Mouse (Mus musculus) thymus, adult 2 months (tissue): ENCODE data around the gene Tctex1d1. TPM values are rescaled to one million over a fixed set of nuclear protein-coding genes. Genes with fewer than 3 reads are reported as not detected.

Experiments
- DNase-seq: peaks from one replicate; pipeline ENCODE4 v3.0.0; 2021
- H3K27ac ChIP-seq: fragments of 200-500 bp; 2 replicates; pipeline ENCODE4 v1.5.1; 2012; ENCODE audit warnings: low read length, control low read depth; ENCODE audit not compliant: control insufficient read depth, insufficient read depth
- H3K27me3 ChIP-seq: fragments of 200-500 bp; 2 replicates; pipeline ENCODE4 v1.6.1; 2012; ENCODE audit warnings: mild to moderate bottlenecking, low read length, moderate library complexity, mixed read lengths; ENCODE audit not compliant: control insufficient read depth, insufficient read depth
- H3K36me3 ChIP-seq: fragments of 200-500 bp; 2 replicates; pipeline ENCODE4 v1.6.1; 2012; ENCODE audit warnings: mild to moderate bottlenecking, low read length, moderate library complexity; ENCODE audit not compliant: control insufficient read depth, insufficient read depth
- H3K4me1 ChIP-seq: fragments of 200-500 bp; replicated peaks from 2 replicates; pipeline ENCODE4 v1.6.1; 2012; ENCODE audit warnings: low read length; ENCODE audit not compliant: control insufficient read depth, insufficient read depth
- H3K4me3 ChIP-seq: fragments of 200-500 bp; 2 replicates; pipeline ENCODE4 v1.5.1; 2012; ENCODE audit warnings: mild to moderate bottlenecking, low read length, control low read depth, moderate library complexity; ENCODE audit not compliant: control insufficient read depth, insufficient read depth
- CTCF ChIP-seq: fragments of 200-500 bp; IDR thresholded peaks from 2 replicates; pipeline ENCODE4 v1.5.1; 2012; ENCODE audit warnings: mild to moderate bottlenecking, control low read depth, low read length, moderate library complexity, borderline replicate concordance; ENCODE audit not compliant: control insufficient read depth, poor library complexity, insufficient read depth; ENCODE audit errors: extremely low read depth
- POLR2A ChIP-seq: fragments of 200-500 bp; IDR thresholded peaks from 2 replicates; pipeline ENCODE4 v1.6.1; 2012; ENCODE audit warnings: mild to moderate bottlenecking, low read length, control low read depth, moderate library complexity; ENCODE audit not compliant: control insufficient read depth, poor library complexity, insufficient read depth; ENCODE audit errors: extremely low read depth
- WGBS: fragments of 180-500 bp; shearing (Covaris S2); methylation state at CpG from one replicate; pipeline ENCODE4 v1.1.7; 2018; 5-methylcytosine and 5-hydroxymethylcytosine counted together
- polyA plus RNA-seq: library from polyadenylated mRNA; depleted of rRNA; stranded (reverse); fragments of >200 nt; gene quantifications from 2 replicates; pipeline ENCODE4 v1.2.3, GENCODE M21; 2012

Tctex1d1 gene
- polyA plus RNA-seq, 1 experiment, result 18.1 TPM

DNA sequence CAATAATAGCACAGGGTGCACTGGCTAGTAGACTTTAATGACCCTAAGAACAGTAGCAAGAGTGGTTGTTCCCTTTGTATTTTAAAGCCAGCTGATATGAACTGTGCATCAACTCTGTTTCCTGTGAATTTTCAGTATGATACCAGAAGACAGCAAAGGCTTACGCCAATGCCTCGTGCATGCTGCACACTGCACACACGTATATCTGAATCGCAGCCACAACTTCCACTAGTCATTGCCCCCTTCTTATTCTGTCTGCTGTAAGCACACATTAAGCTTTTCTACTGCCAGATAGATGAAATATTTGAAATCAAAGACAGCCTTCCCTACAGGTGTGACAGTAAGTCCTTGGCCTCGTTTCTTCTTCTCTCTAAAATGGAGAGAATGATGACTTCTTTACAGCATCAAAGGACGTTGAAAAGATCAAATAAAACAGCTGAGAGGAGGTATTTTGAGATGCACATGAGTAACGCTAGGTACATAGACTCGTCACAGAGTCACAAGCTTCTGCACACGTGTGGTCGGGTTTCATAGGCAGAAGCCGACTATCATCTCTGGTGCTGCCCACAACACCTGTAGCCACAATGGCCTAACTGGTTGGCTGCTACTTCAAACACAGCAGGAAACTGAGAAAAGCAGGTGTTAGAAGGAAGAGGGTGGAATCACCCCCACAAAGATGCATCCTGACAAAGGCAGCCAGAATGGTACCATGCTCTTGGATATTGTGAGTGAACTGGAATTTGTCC is 12.4 kb downstream of the Tctex1d1 start:
- Histone ChIP-seq H3K36me3 (no peaks in the 10 kb centered on the region), H3K4me1 (peaks cover 36% of the 10 kb centered on the region), H3K27ac (peak overlapping the region; percentile 100), H3K27me3 (no peaks in the 10 kb centered on the region), H3K4me3 (no peak overlapping the region)
- WGBS, result 5% methylated on average over 11 of the region's 11 CpGs
- TF ChIP-seq CTCF, result no peak
- TF ChIP-seq POLR2A, result no peak
- peak; percentile 79 for DNase-seq

DNA sequence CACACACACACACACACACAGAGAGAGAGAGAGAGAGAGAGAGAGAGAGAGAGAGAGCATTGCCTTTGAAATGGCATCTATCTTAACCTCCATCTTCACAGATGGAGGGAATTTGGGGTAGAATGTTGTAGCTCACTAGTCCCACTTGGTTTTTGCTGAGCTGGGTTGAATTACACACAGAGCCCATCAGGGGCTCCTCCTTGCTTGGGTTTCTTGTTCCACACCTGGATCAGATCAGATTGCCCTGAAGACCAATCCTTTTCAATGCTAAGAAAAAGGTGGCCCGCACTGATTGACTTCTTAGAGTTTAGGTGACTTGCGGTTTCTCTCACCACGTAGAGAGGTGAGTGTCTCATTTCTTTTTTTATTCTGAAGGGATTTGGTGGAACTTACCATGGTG is 13.3 kb downstream of the Tctex1d1 start:
- Histone ChIP-seq H3K36me3 (no peaks in the 10 kb centered on the region), H3K27me3 (no peaks in the 10 kb centered on the region), H3K4me3 (no peak overlapping the region), H3K27ac (peak overlapping the region; percentile 98), H3K4me1 (peaks cover 44% of the 10 kb centered on the region)
- no peak for TF ChIP-seq POLR2A
- TF ChIP-seq CTCF, result no peak
- DNase-seq, result peak; percentile 48
- WGBS, result 33% methylated on average over 3 of the region's 3 CpGs

- TF ChIP-seq POLR2A, result no peak
- TF ChIP-seq CTCF, result no peak
- DNase-seq, result no peak
- no peak overlapping the region for H3K4me3 ChIP-seq
- H3K4me1 ChIP-seq, result peaks cover 25% of the 10 kb centered on the region
- 94% methylated on average over 4 of the region's 4 CpGs for WGBS
- peaks cover 11% of the 10 kb centered on the region; the same call in 1 of the 2 replicates for H3K36me3 ChIP-seq
- H3K27me3 ChIP-seq, result no peaks in the 10 kb centered on the region
- H3K27ac ChIP-seq, result no peak overlapping the region
Measured at GRCm38 (mm10) chr4:103004681-103005080, 26.3 kb downstream of the Tctex1d1 start.

DNA sequence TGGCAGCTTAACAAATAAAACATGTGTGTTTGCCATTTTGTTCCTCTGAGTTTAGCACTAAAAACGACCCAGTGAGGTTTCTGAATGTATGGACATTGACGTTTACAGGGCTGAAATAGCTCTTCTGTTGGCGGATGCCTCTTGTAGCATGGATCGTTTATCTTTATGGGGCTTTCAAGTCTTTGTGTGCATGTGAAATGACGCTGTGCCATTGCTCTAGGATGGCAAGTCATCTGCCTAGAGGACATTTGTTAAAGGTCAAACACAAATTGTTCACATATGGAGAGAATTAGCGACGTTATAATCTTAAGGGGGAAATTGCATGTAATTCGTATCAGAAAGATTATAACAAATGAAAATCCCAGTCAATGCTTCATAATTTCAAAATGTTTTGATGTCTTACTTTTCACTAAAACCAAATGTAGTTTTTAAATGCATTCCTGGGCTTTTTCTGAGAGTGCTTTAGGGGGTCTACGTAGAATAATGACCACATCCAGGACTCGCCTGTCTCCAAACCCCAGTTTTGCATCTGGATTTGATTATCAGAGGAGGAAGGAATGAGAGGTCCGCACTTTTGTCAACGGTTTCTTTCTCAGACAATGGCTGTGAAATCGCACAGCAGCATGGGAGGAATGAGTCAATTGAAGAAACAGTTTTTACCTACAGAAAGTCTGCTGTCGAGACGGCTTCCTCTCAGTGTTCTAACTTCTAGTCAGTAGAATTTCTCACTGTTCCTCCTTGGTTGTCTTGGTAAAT is 27.0 kb downstream of the Tctex1d1 start:
- Histone ChIP-seq H3K4me1 (peaks cover 23% of the 10 kb centered on the region), H3K4me3 (no peak overlapping the region), H3K36me3 (peaks cover 11% of the 10 kb centered on the region; the same call in 1 of the 2 replicates), H3K27ac (no peak overlapping the region), H3K27me3 (no peaks in the 10 kb centered on the region)
- 94% methylated on average over 15 of the region's 15 CpGs for WGBS
- no peak for DNase-seq
- no peak for TF ChIP-seq CTCF
- no peak for TF ChIP-seq POLR2A

GRCm38 (mm10) chr4:103006266-103006665 is 27.9 kb downstream of the Tctex1d1 start:
- H3K27me3 ChIP-seq, result no peaks in the 10 kb centered on the region
- H3K4me1 ChIP-seq, result peaks cover 28% of the 10 kb centered on the region
- TF ChIP-seq CTCF (no peak), POLR2A (no peak)
- DNase-seq, result no peak
- H3K27ac ChIP-seq, result no peak overlapping the region
- no peak overlapping the region for H3K4me3 ChIP-seq
- 93% methylated on average over 5 of the region's 5 CpGs for WGBS
- peaks cover 11% of the 10 kb centered on the region; the same call in 1 of the 2 replicates for H3K36me3 ChIP-seq

GRCm38 (mm10) chr4:103006943-103007418 is 28.6 kb downstream of the Tctex1d1 start:
- H3K4me1 ChIP-seq, result peaks cover 29% of the 10 kb centered on the region
- TF ChIP-seq POLR2A (no peak), CTCF (no peak)
- H3K4me3 ChIP-seq, result no peak overlapping the region
- no peaks in the 10 kb centered on the region for H3K27me3 ChIP-seq
- 0% methylated on average over 4 of the region's 4 CpGs for WGBS
- DNase-seq, result no peak
- H3K27ac ChIP-seq, result peak overlapping the region; percentile 36
- H3K36me3 ChIP-seq, result peaks cover 11% of the 10 kb centered on the region; the same call in 1 of the 2 replicates
